Comparison of ENCODE assay signal across 7 mouse cellular contexts in genomic region chr2:37451667-37452375, GRCm38 (mm10). TPM values are rescaled to one million over a fixed set of nuclear protein-coding genes. Genes with fewer than 3 reads are reported as not detected.
DNase-seq lines count a peak whose midpoint lies in the region; ATAC-seq and TF ChIP-seq lines count a peak whose summit lies in the region.

No protein-coding gene starts in this region.

- H3K4me2 ChIP-seq in embryonic facial prominence, embryonic 11.5 days (ENCODE audit: low read depth, low read length) = peak overlapping the region; percentile 78
- H3K4me2 ChIP-seq in limb, embryonic 12.5 days = peak overlapping the region; percentile 84
- H3K4me2 ChIP-seq in midbrain, embryonic 15.5 days = peak overlapping the region; percentile 64

- no peaks in the 10 kb centered on the region for H3K9me3 ChIP-seq in embryonic facial prominence, embryonic 11.5 days (replicated peaks; ENCODE audit: control insufficient read depth, low read length)
- H3K9me3 ChIP-seq in limb, embryonic 12.5 days = no peaks in the 10 kb centered on the region
- H3K9me3 ChIP-seq in midbrain, embryonic 15.5 days = no peaks in the 10 kb centered on the region

- no peaks in the 10 kb centered on the region for H3K36me3 ChIP-seq in embryonic facial prominence, embryonic 11.5 days (replicated peaks; ENCODE audit: control insufficient read depth, insufficient read depth, low read depth, low read length)
- no peaks in the 10 kb centered on the region for H3K36me3 ChIP-seq in kidney, adult 2 months (ENCODE audit: control insufficient read depth, insufficient read depth, low read length)
- H3K36me3 ChIP-seq in limb, embryonic 12.5 days = peaks cover 7% of the 10 kb centered on the region; the same call in 1 of the 2 replicates
- no peaks in the 10 kb centered on the region for H3K36me3 ChIP-seq in midbrain, embryonic 15.5 days (replicated peaks)
- no peaks in the 10 kb centered on the region for H3K36me3 ChIP-seq in spleen, adult 2 months (ENCODE audit: control insufficient read depth, insufficient read depth, low read length)

- H3K4me3 ChIP-seq in embryonic facial prominence, embryonic 11.5 days (ENCODE audit: low read depth, low read length) = peak overlapping the region; percentile 90
- peak overlapping the region; percentile 58 for H3K4me3 ChIP-seq in kidney, adult 2 months (ENCODE audit: insufficient read depth, low read depth, low read length)
- peak overlapping the region; percentile 88 for H3K4me3 ChIP-seq in limb, embryonic 12.5 days (replicated peaks)
- peak overlapping the region; percentile 82 for H3K4me3 ChIP-seq in midbrain, embryonic 15.5 days
- peak overlapping the region; percentile 85 for H3K4me3 ChIP-seq in spleen, adult 2 months (ENCODE audit: extremely low read depth, insufficient read depth, insufficient read length)

- no peaks in the 10 kb centered on the region for H3K27me3 ChIP-seq in embryonic facial prominence, embryonic 11.5 days (ENCODE audit: control insufficient read depth, insufficient read depth, low read length)
- no peaks in the 10 kb centered on the region for H3K27me3 ChIP-seq in kidney, adult 2 months (replicated peaks; ENCODE audit: control insufficient read depth, insufficient read depth, low read length)
- H3K27me3 ChIP-seq in limb, embryonic 12.5 days = no peaks in the 10 kb centered on the region
- no peaks in the 10 kb centered on the region for H3K27me3 ChIP-seq in midbrain, embryonic 15.5 days (replicated peaks)
- H3K27me3 ChIP-seq in spleen, adult 2 months (ENCODE audit: control insufficient read depth, insufficient read depth, low read length) = no peaks in the 10 kb centered on the region

- ATAC-seq in embryonic facial prominence, embryonic 11.5 days (replicated peaks; ENCODE audit: insufficient number of reproducible peaks, low FRiP score, low TSS enrichment, low read depth) = peak; percentile 97
- ATAC-seq in limb, embryonic 12.5 days (ENCODE audit: insufficient number of reproducible peaks, insufficient read depth, low FRiP score, low TSS enrichment, low read depth) = peak; percentile 97
- ATAC-seq in midbrain, embryonic 15.5 days (replicated peaks) = peak; percentile 98

- no peaks in the 10 kb centered on the region for H3K4me1 ChIP-seq in embryonic facial prominence, embryonic 11.5 days (ENCODE audit: control insufficient read depth, insufficient read depth, low read length)
- H3K4me1 ChIP-seq in kidney, adult 2 months (ENCODE audit: control insufficient read depth, insufficient read depth, low read length) = peaks cover 7% of the 10 kb centered on the region
- H3K4me1 ChIP-seq in limb, embryonic 12.5 days (replicated peaks) = peaks cover 7% of the 10 kb centered on the region
- H3K4me1 ChIP-seq in midbrain, embryonic 15.5 days = peaks cover 23% of the 10 kb centered on the region
- H3K4me1 ChIP-seq in spleen, adult 2 months (ENCODE audit: control insufficient read depth, insufficient read depth, insufficient read length) = no peaks in the 10 kb centered on the region

- H3K27ac ChIP-seq in embryonic facial prominence, embryonic 11.5 days (replicated peaks; ENCODE audit: low read depth, low read length) = peak overlapping the region; percentile 62
- no peak overlapping the region for H3K27ac ChIP-seq in kidney, adult 2 months (ENCODE audit: insufficient read depth, low read depth, low read length)
- H3K27ac ChIP-seq in limb, embryonic 12.5 days = peak overlapping the region; percentile 82
- H3K27ac ChIP-seq in midbrain, embryonic 15.5 days = peak overlapping the region; percentile 88
- H3K27ac ChIP-seq in spleen, adult 2 months (ENCODE audit: insufficient read depth, low read length) = peak overlapping the region; percentile 54

- TF ChIP-seq POLR2A in kidney, adult 2 months (IDR thresholded peaks at IDR 0.05; ENCODE audit: low read depth, low read length) = peak; percentile 70
- peak; percentile 51 for TF ChIP-seq POLR2A in spleen, adult 2 months (IDR thresholded peaks at IDR 0.05; ENCODE audit: low read depth, low read length)

- H3K9ac ChIP-seq in embryonic facial prominence, embryonic 11.5 days (replicated peaks; ENCODE audit: low read length) = peak overlapping the region; percentile 90
- H3K9ac ChIP-seq in limb, embryonic 12.5 days (replicated peaks) = peak overlapping the region; percentile 90
- peak overlapping the region; percentile 83 for H3K9ac ChIP-seq in midbrain, embryonic 15.5 days

- DNase-seq in adrenal gland, postnatal 14 days = peak; percentile 98
- peak; percentile 96 for DNase-seq in embryonic facial prominence, embryonic 11.5 days (ENCODE audit: low spot score)
- DNase-seq in heart, adult 18-20 months = peak; percentile 92 to 97
- peak; percentile 96 for DNase-seq in kidney, adult 2 months
- DNase-seq in spleen, adult 2 months (ENCODE audit: low read depth in 1 of 2, low spot score in 2 of 2) = peak; percentile 86 to 92

- WGBS in embryonic facial prominence, embryonic 11.5 days = 10% methylated on average over 34 of the region's 44 CpGs
- 7% methylated on average over 38 of the region's 44 CpGs for WGBS in kidney, adult 2 months
- 9% methylated on average over 41 of the region's 44 CpGs for WGBS in limb, embryonic 12.5 days
- 8% methylated on average over 37 of the region's 44 CpGs for WGBS in midbrain, embryonic 15.5 days
- 9% methylated on average over 31 of the region's 44 CpGs for WGBS in spleen, adult 2 months

- TF ChIP-seq CTCF in kidney, adult 2 months (conservative IDR thresholded peaks at IDR 0.05; ENCODE audit: insufficient read depth, insufficient read length, low read depth, low read length) = no peak
- no peak for TF ChIP-seq CTCF in spleen, adult 2 months (IDR thresholded peaks at IDR 0.05; ENCODE audit: extremely low read depth, insufficient read depth, insufficient read length, insufficient replicate concordance)

RNA-seq across cellular contexts. Expression of gene Rabgap1, which starts 8.7 kb away (rescaled TPM):
- 60.4 and 61.6 TPM in 2 replicates for total RNA-seq in adrenal gland, postnatal 14 days (2021)
- polyA plus RNA-seq in embryonic facial prominence, embryonic 11.5 days (2014; fragmentation: Nextera tagmentation; extraction: Ambion mirVana) = 46.7 and 50.5 TPM in 2 replicates
- 10 to 100 TPM; 41.5 to 42.3 TPM for total RNA-seq in heart, adult 18-20 months (2021)
- polyA plus RNA-seq in kidney, adult 2 months (2012; rRNA removed) = 9.0 and 10.5 TPM in 2 replicates
- 55.6 and 59.8 TPM in 2 replicates for polyA plus RNA-seq in limb, embryonic 12.5 days (2016; fragmentation: Nextera tagmentation; extraction: Ambion mirVana)
- 51.6 and 52.7 TPM in 2 replicates for polyA plus RNA-seq in midbrain, embryonic 15.5 days (2015; fragmentation: Nextera tagmentation; extraction: Ambion mirVana)
- 3.8 and 5.1 TPM in 2 replicates for polyA plus RNA-seq in spleen, adult 2 months (2012; rRNA removed)

RNA-seq across cellular contexts. Expression of gene Zbtb6, which starts 8.8 kb away (rescaled TPM):
- total RNA-seq in adrenal gland, postnatal 14 days (2021) = 12.0 and 13.6 TPM in 2 replicates
- polyA plus RNA-seq in embryonic facial prominence, embryonic 11.5 days (2014; fragmentation: Nextera tagmentation; extraction: Ambion mirVana) = 5.3 and 5.8 TPM in 2 replicates
- total RNA-seq in heart, adult 18-20 months (2021) = 1 to 10 TPM; 4.1 to 4.8 TPM
- 1.8 and 2.3 TPM in 2 replicates for polyA plus RNA-seq in kidney, adult 2 months (2012; rRNA removed)
- polyA plus RNA-seq in limb, embryonic 12.5 days (2016; fragmentation: Nextera tagmentation; extraction: Ambion mirVana) = 7.9 and 8.7 TPM in 2 replicates
- 15.6 and 17.5 TPM in 2 replicates for polyA plus RNA-seq in midbrain, embryonic 15.5 days (2015; fragmentation: Nextera tagmentation; extraction: Ambion mirVana)
- polyA plus RNA-seq in spleen, adult 2 months (2012; rRNA removed) = 1.4 and 1.5 TPM in 2 replicates

RNA-seq across cellular contexts. Expression of gene Zbtb26, which starts 8.9 kb away (rescaled TPM):
- 8.8 and 10.7 TPM in 2 replicates for total RNA-seq in adrenal gland, postnatal 14 days (2021)
- polyA plus RNA-seq in embryonic facial prominence, embryonic 11.5 days (2014; fragmentation: Nextera tagmentation; extraction: Ambion mirVana) = 11.5 and 14.2 TPM in 2 replicates
- 1 to 10 TPM; 4.4 to 4.5 TPM for total RNA-seq in heart, adult 18-20 months (2021)
- polyA plus RNA-seq in kidney, adult 2 months (2012; rRNA removed) = 2.0 and 2.2 TPM in 2 replicates
- 11.4 and 12.1 TPM in 2 replicates for polyA plus RNA-seq in limb, embryonic 12.5 days (2016; fragmentation: Nextera tagmentation; extraction: Ambion mirVana)
- 7.5 and 7.7 TPM in 2 replicates for polyA plus RNA-seq in midbrain, embryonic 15.5 days (2015; fragmentation: Nextera tagmentation; extraction: Ambion mirVana)
- 1.3 and 1.9 TPM in 2 replicates for polyA plus RNA-seq in spleen, adult 2 months (2012; rRNA removed)

RNA-seq across cellular contexts. Expression of gene Rc3h2, which starts 29.1 kb away (rescaled TPM):
- 41.5 and 43.7 TPM in 2 replicates for total RNA-seq in adrenal gland, postnatal 14 days (2021)
- 14.0 and 16.2 TPM in 2 replicates for polyA plus RNA-seq in embryonic facial prominence, embryonic 11.5 days (2014; fragmentation: Nextera tagmentation; extraction: Ambion mirVana)
- total RNA-seq in heart, adult 18-20 months (2021) = 10 to 100 TPM; 29.4 to 29.6 TPM
- 6.4 and 7.0 TPM in 2 replicates for polyA plus RNA-seq in kidney, adult 2 months (2012; rRNA removed)
- 22.2 and 25.6 TPM in 2 replicates for polyA plus RNA-seq in limb, embryonic 12.5 days (2016; fragmentation: Nextera tagmentation; extraction: Ambion mirVana)
- 20.6 and 21.7 TPM in 2 replicates for polyA plus RNA-seq in midbrain, embryonic 15.5 days (2015; fragmentation: Nextera tagmentation; extraction: Ambion mirVana)
- polyA plus RNA-seq in spleen, adult 2 months (2012; rRNA removed) = 4.4 and 4.7 TPM in 2 replicates
